Mouse (Mus musculus): Measurements from ENCODE around the gene Rhobtb1. TPM values are rescaled to one million over a fixed set of nuclear protein-coding genes. Genes with fewer than 3 reads are reported as not detected.

Gene Rhobtb1
- polyA plus RNA-seq, 1 experiment from 2014 or later: 14.0 TPM

DNA sequence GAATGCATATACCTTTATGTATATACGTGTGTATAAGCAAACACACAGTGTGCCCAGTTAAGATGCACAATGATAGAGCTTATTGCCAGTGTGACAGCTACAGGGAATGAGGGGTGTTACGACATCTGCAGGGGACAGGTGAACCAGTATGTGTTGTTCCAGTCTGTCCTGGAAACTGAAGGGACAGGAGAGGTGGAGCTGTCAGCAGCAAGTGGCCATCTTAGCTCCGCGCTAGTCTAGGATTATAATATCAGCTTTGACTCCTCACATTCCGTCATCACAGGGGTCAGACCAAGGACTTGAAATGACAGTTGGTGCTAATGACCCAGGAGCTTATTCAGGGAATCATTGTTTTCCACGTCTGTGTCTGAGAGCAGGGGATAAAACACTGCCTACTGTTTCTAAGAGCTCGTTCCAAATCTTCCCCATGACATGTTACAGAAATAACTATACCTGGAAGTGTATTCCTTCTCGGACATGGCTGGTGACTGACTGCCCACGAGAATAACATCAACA lies 125.7 kb downstream of the Rhobtb1 start:
- DNase-seq (ENCODE audit: extremely low spot score, low spot score): no peak
- H3K4me3 ChIP-seq: no peak overlapping the region
- no peaks in the 10 kb centered on the region for H3K27me3 ChIP-seq (ENCODE audit: poor library complexity, severe bottlenecking)
- H3K9me3 ChIP-seq: no peaks in the 10 kb centered on the region
- peaks cover 29% of the 10 kb centered on the region for H3K36me3 ChIP-seq (replicated peaks)
- no peak overlapping the region for H3K27ac ChIP-seq
- H3K4me1 ChIP-seq: peaks cover 19% of the 10 kb centered on the region
- WGBS: 87% methylated on average over 9 of the region's 9 CpGs

GRCm38 (mm10) chr10:69278764-69279606 lies 127.8 kb downstream of the Rhobtb1 start:
- no peak for DNase-seq (ENCODE audit: extremely low spot score, low spot score)
- no peaks in the 10 kb centered on the region for H3K27me3 ChIP-seq (ENCODE audit: poor library complexity, severe bottlenecking)
- peaks cover 14% of the 10 kb centered on the region for H3K4me1 ChIP-seq
- H3K36me3 ChIP-seq (replicated peaks): peaks cover 19% of the 10 kb centered on the region
- 91% methylated on average over 18 of the region's 18 CpGs for WGBS
- H3K4me3 ChIP-seq: no peak overlapping the region
- H3K27ac ChIP-seq: no peak overlapping the region
- H3K9me3 ChIP-seq: no peaks in the 10 kb centered on the region

GRCm38 (mm10) chr10:69279607-69279978 lies 128.4 kb downstream of the Rhobtb1 start:
- H3K9me3 ChIP-seq: no peaks in the 10 kb centered on the region
- no peak overlapping the region for H3K4me3 ChIP-seq
- no peak for DNase-seq (ENCODE audit: extremely low spot score, low spot score)
- no peak overlapping the region for H3K27ac ChIP-seq
- peaks cover 16% of the 10 kb centered on the region for H3K36me3 ChIP-seq (replicated peaks)
- 81% methylated on average over 7 of the region's 7 CpGs for WGBS
- peaks cover 8% of the 10 kb centered on the region for H3K4me1 ChIP-seq
- no peaks in the 10 kb centered on the region for H3K27me3 ChIP-seq (ENCODE audit: poor library complexity, severe bottlenecking)

GRCm38 (mm10) chr10:69286939-69287338 lies 135.7 kb downstream of the Rhobtb1 start:
- 97% methylated on average over 3 of the region's 3 CpGs for WGBS
- Histone ChIP-seq H3K4me1 (no peaks in the 10 kb centered on the region), H3K4me3 (no peak overlapping the region), H3K9me3 (no peaks in the 10 kb centered on the region), H3K27ac (no peak overlapping the region), H3K36me3 (replicated peaks) (peaks cover 29% of the 10 kb centered on the region), H3K27me3 (ENCODE audit: poor library complexity, severe bottlenecking) (no peaks in the 10 kb centered on the region)
- no peak for DNase-seq (ENCODE audit: extremely low spot score, low spot score)

DNA sequence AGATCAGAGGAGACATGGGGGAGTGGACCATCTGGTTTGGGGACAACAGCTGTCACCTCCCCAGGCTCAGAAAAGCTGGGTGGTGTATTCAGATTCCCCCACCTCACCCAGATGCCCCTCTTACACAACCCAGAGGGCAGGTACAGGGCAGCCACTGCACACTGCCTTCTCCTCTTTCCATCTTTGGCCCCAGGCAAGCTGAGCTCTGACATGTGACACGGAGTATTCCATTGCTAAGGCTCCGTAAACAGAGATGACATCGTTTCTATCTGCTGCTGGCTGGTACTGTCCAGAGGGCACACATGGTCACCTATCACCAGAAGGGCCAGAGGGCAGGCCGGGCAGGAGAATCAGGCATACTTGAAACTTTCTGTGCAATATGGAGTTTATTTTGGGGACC lies 136.9 kb downstream of the Rhobtb1 start:
- Histone ChIP-seq H3K36me3 (replicated peaks) (peaks cover 29% of the 10 kb centered on the region), H3K4me1 (no peaks in the 10 kb centered on the region), H3K9me3 (no peaks in the 10 kb centered on the region), H3K27ac (no peak overlapping the region), H3K27me3 (ENCODE audit: poor library complexity, severe bottlenecking) (no peaks in the 10 kb centered on the region), H3K4me3 (no peak overlapping the region)
- no peak for DNase-seq (ENCODE audit: extremely low spot score, low spot score)
- WGBS: 93% methylated on average over 4 of the region's 4 CpGs

GRCm38 (mm10) chr10:69288720-69289119 lies 137.5 kb downstream of the Rhobtb1 start:
- WGBS: 90% methylated on average over 6 of the region's 6 CpGs
- DNase-seq (ENCODE audit: extremely low spot score, low spot score): no peak

DNA sequence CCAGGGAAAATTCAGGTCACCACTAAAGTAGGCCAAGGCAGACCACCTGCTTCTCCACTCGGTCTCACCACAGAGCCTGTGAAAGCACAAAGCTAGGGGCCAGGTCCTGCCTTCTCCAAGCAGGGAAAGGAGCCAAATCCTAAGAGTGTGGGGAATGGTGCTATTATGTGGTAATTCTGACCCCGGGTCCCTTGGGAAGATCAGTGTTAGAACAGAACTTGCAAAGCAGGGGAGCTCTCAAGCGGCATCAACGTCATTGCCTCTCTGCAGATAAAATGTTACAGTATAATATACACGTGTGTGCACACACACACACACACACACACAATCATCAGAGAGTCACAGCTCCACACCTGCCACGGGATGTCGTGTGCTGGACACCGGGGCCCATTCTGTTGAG lies 139.5 kb downstream of the Rhobtb1 start:
- peaks cover 19% of the 10 kb centered on the region for H3K36me3 ChIP-seq (replicated peaks)
- no peak overlapping the region for H3K4me3 ChIP-seq
- no peaks in the 10 kb centered on the region for H3K9me3 ChIP-seq
- peaks cover 2% of the 10 kb centered on the region for H3K4me1 ChIP-seq
- H3K27ac ChIP-seq: no peak overlapping the region
- 95% methylated on average over 8 of the region's 8 CpGs for WGBS
- DNase-seq (ENCODE audit: extremely low spot score, low spot score): no peak
- no peaks in the 10 kb centered on the region for H3K27me3 ChIP-seq (ENCODE audit: poor library complexity, severe bottlenecking)

More at GRCm38 (mm10) chr10:69288720-69289119, 137.5 kb downstream of the Rhobtb1 start:
- Histone ChIP-seq H3K4me1 (no peaks in the 10 kb centered on the region), H3K4me3 (no peak overlapping the region), H3K27ac (no peak overlapping the region), H3K27me3 (ENCODE audit: poor library complexity, severe bottlenecking) (no peaks in the 10 kb centered on the region), H3K9me3 (no peaks in the 10 kb centered on the region), H3K36me3 (replicated peaks) (peaks cover 29% of the 10 kb centered on the region)

DNA sequence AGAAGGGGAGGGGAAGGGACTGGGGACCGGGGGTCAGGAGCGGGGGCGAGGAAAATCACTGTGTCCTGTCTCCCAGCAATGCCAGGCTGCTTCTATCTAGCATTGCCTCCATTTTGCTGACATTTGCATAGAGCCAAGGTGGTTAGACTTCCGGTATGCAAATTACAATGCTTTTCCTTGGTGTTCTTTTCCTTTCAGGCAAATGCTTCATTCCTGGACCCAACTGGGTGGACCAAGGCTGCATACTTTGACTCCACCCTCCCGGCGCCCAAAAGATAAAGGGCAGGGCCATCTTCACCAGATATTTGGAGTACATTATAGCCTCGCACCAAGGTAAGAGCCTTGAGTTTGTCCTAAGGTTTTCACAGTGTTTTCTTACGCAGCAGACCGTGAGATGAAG lies 144.7 kb downstream of the Rhobtb1 start:
- H3K4me3 ChIP-seq: no peak overlapping the region
- WGBS: 82% methylated on average over 9 of the region's 9 CpGs
- H3K27me3 ChIP-seq (ENCODE audit: poor library complexity, severe bottlenecking): no peaks in the 10 kb centered on the region
- H3K36me3 ChIP-seq (replicated peaks): no peaks in the 10 kb centered on the region
- peaks cover 6% of the 10 kb centered on the region for H3K4me1 ChIP-seq
- DNase-seq (ENCODE audit: extremely low spot score, low spot score): no peak
- H3K27ac ChIP-seq: no peak overlapping the region
- H3K9me3 ChIP-seq: no peaks in the 10 kb centered on the region

DNA sequence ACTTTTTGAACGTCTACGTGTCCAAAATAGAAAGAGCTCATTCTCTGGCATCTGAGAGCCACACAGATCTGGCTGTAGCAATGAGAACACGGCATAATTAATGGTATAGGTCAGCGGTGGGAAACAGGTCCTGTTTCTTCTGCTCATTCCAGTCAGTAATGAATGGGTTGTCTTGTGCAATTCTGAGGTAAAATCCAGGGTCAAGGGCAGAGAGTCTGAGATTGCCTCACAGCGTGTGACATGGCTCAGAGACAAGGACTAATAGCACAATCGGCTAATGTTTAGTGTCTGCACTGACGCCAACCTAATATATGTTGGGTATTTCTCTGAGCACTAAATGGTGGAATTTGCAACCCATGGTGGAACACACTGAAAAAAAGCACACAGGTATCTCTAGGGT lies 148.8 kb downstream of the Rhobtb1 start:
- Histone ChIP-seq H3K9me3 (no peaks in the 10 kb centered on the region), H3K27ac (no peak overlapping the region), H3K4me3 (no peak overlapping the region), H3K4me1 (peaks cover 6% of the 10 kb centered on the region), H3K27me3 (ENCODE audit: poor library complexity, severe bottlenecking) (no peaks in the 10 kb centered on the region), H3K36me3 (replicated peaks) (no peaks in the 10 kb centered on the region)
- no peak for DNase-seq (ENCODE audit: extremely low spot score, low spot score)
- 88% methylated on average over 7 of the region's 7 CpGs for WGBS

DNA sequence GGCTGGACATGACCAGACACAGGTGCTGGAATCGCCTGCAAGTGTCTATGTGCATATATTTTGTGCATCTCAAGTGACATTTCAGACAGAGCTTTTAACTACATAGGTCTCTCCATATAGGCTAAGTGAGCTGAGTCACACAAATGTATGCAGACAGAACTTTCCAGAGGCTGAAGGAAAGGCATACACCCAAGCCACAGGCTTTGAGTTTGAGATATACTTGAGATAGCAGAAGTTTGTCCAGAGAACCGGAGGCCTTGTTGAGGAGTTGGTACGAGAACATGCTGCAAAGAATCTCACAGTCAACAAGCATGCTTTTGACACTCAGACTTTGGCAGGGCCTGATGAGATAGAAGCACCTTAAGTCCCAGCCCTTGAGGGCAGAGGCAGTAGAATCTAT lies 151.4 kb downstream of the Rhobtb1 start:
- Histone ChIP-seq H3K4me3 (no peak overlapping the region), H3K9me3 (no peaks in the 10 kb centered on the region), H3K27me3 (ENCODE audit: poor library complexity, severe bottlenecking) (no peaks in the 10 kb centered on the region), H3K36me3 (replicated peaks) (no peaks in the 10 kb centered on the region), H3K4me1 (no peaks in the 10 kb centered on the region; the same call in 1 of the 2 replicates), H3K27ac (no peak overlapping the region)
- no peak for DNase-seq (ENCODE audit: extremely low spot score, low spot score)
- WGBS: 92% methylated on average over 3 of the region's 3 CpGs

- WGBS: 83% methylated on average over 3 of the region's 3 CpGs
- Histone ChIP-seq H3K4me3 (no peak overlapping the region), H3K9me3 (no peaks in the 10 kb centered on the region), H3K4me1 (no peaks in the 10 kb centered on the region; the same call in 1 of the 2 replicates), H3K36me3 (replicated peaks) (no peaks in the 10 kb centered on the region), H3K27ac (no peak overlapping the region), H3K27me3 (ENCODE audit: poor library complexity, severe bottlenecking) (no peaks in the 10 kb centered on the region)
- no peak for DNase-seq (ENCODE audit: extremely low spot score, low spot score)
Measured at GRCm38 (mm10) chr10:69304819-69305218, 153.6 kb downstream of the Rhobtb1 start.

DNA sequence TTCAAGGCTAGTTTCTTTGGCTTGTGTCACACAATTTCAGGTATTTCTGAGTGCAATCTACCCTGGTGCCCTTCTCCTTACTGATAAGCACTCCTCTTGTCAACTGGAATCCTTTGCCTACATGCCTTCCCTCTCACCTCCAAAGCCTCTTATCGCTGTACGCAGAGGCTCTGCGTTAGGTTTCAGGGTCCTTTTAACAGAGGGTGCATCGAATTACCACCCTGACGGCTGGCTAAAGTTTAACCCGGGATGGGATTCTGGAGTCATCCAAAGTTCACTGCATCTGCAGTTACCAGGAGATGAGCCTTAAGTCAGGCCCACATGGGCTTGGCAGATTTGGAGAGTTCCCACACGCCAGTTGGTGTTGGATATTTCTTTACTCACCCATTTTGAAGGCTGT lies 154.4 kb downstream of the Rhobtb1 start:
- H3K9me3 ChIP-seq: no peaks in the 10 kb centered on the region
- H3K4me3 ChIP-seq: no peak overlapping the region
- no peak for DNase-seq (ENCODE audit: extremely low spot score, low spot score)
- H3K27me3 ChIP-seq (ENCODE audit: poor library complexity, severe bottlenecking): no peaks in the 10 kb centered on the region
- H3K27ac ChIP-seq: no peak overlapping the region
- 77% methylated on average over 7 of the region's 7 CpGs for WGBS
- H3K36me3 ChIP-seq (replicated peaks): no peaks in the 10 kb centered on the region
- no peaks in the 10 kb centered on the region; the same call in 1 of the 2 replicates for H3K4me1 ChIP-seq

- H3K36me3 ChIP-seq (replicated peaks): no peaks in the 10 kb centered on the region
- no peak overlapping the region for H3K4me3 ChIP-seq
- 75% methylated on average over 14 of the region's 14 CpGs for WGBS
- H3K4me1 ChIP-seq: no peaks in the 10 kb centered on the region; the same call in 1 of the 2 replicates
- no peaks in the 10 kb centered on the region for H3K9me3 ChIP-seq
- H3K27ac ChIP-seq: no peak overlapping the region
- DNase-seq (ENCODE audit: extremely low spot score, low spot score): no peak
- H3K27me3 ChIP-seq (ENCODE audit: poor library complexity, severe bottlenecking): no peaks in the 10 kb centered on the region
Measured at GRCm38 (mm10) chr10:69306205-69306604, 155.0 kb downstream of the Rhobtb1 start.

Data from forebrain, embryonic 10.5 days (tissue).